Mouse (Mus musculus) Patski (cell line): ENCODE results near the gene Plpp6. TPM values are rescaled to one million over a fixed set of nuclear protein-coding genes. Genes with fewer than 3 reads are reported as not detected.

Experiments
- ATAC-seq: fragments of 100-300 bp; one replicate; pipeline ENCODE4 v1.8.0; 2021
- CTCF ChIA-PET: fragments of 350-600 bp; sonication (Branson Sonifier 250); formaldehyde crosslinking; loops from one replicate; lab custom pipeline; 2022; ENCODE audit warnings: inconsistent platforms; lab: Charles Lee
- POLR2A ChIA-PET: fragments of 350-600 bp; sonication (Branson Sonifier 250); formaldehyde crosslinking; loops from one replicate; lab custom pipeline; 2022; ENCODE audit warnings: antibody characterized with exemption, inconsistent platforms; lab: Charles Lee
- DNase-seq: peaks from one replicate; pipeline ENCODE4 v3.0.0-alpha.2; 2011; ENCODE audit warnings: low read depth, low spot score
- H3K27me3 ChIP-seq: fragments of 371-371 bp; one replicate; pipeline ENCODE4 v1.5.1; 2021
- CTCF ChIP-seq: fragments of 100-300 bp; IDR thresholded peaks from one replicate; pipeline ENCODE4 v1.5.1; 2021
- in situ Hi-C: fragments of 300-500 bp; cut with MboI; formaldehyde crosslinking; loops from 3 replicates; pipeline ENCODE4 v1.11.1; 2018; ENCODE audit warnings: low pct_unique_long_range_greater_than_20kb, mixed read lengths
- polyA plus RNA-seq: library from polyadenylated mRNA; unstranded; gene quantifications from one replicate; pipeline ENCODE4 v1.2.3, GENCODE M21; 2021

The Plpp6 gene
- 16.8 TPM for polyA plus RNA-seq

- TF ChIP-seq CTCF: peak; percentile 61
- ChIA-PET POLR2A (interaction anchor here (0.7 to 1.3 kb wide), 3 partner anchors 26 to 126 kb away, joined by 3 to 4 read pairs (median 4); no protein-coding TSS in a partner anchor), CTCF (interaction anchor here (1.0 to 1.7 kb wide), 3 partner anchors 16 to 392 kb away, joined by 3 to 4 read pairs (median 3); no protein-coding TSS in a partner anchor)
- DNase-seq (no peak), ATAC-seq (peak; percentile 88)
- in situ Hi-C loops: loop anchor here (10.0 kb wide), 1 partner anchor 531 kb away; no protein-coding TSS in a partner anchor
- H3K27me3 ChIP-seq: peaks cover 33% of the 10 kb centered on the region
These were observed at the start of gene Plpp6 for GRCm38 (mm10) chr19:28963842-28964551. Gene Plpp6 (plus strand): TSS chr19:28963953.

- POLR2A ChIA-PET: no interaction called here
- no peak for TF ChIP-seq CTCF
- DNase-seq (no peak), ATAC-seq (no peak)
- H3K27me3 ChIP-seq: peaks cover 43% of the 10 kb centered on the region
- in situ Hi-C loops: no loop called here
- CTCF ChIA-PET: no interaction called here
These were observed 49.2 kb upstream of the Plpp6 start for GRCm38 (mm10) chr19:28914598-28914997.

- POLR2A ChIA-PET: no interaction called here
- no peak for DNase-seq
- in situ Hi-C loops: no loop called here
- CTCF ChIA-PET: no interaction called here
- H3K27me3 ChIP-seq: peaks cover 45% of the 10 kb centered on the region
- no peak for TF ChIP-seq CTCF
- no peak for ATAC-seq
These were observed 48.0 kb upstream of the Plpp6 start for GRCm38 (mm10) chr19:28915602-28916250.

GRCm38 (mm10) chr19:28916492-28916891 is 47.3 kb upstream of the Plpp6 start:
- ATAC-seq (no peak), DNase-seq (no peak)
- no peak for TF ChIP-seq CTCF
- H3K27me3 ChIP-seq: peaks cover 40% of the 10 kb centered on the region
- ChIA-PET POLR2A (no interaction called here), CTCF (no interaction called here)
- in situ Hi-C loops: no loop called here

- ChIA-PET CTCF (no interaction called here), POLR2A (no interaction called here)
- ATAC-seq (no peak), DNase-seq (no peak)
- in situ Hi-C loops: no loop called here
- peaks cover 34% of the 10 kb centered on the region for H3K27me3 ChIP-seq
- TF ChIP-seq CTCF: no peak
These were observed 45.9 kb upstream of the Plpp6 start for GRCm38 (mm10) chr19:28917839-28918238.

- DNase-seq: no peak
- peaks cover 33% of the 10 kb centered on the region for H3K27me3 ChIP-seq
- in situ Hi-C loops: no loop called here
- POLR2A ChIA-PET: no interaction called here
- no peak for ATAC-seq
- CTCF ChIA-PET: interaction anchor here (0.5 kb wide), 1 partner anchor 51 kb away, joined by 3 read pairs; no protein-coding TSS in a partner anchor
- no peak for TF ChIP-seq CTCF
These were observed 37.4 kb upstream of the Plpp6 start for GRCm38 (mm10) chr19:28926366-28926765.

GRCm38 (mm10) chr19:28927396-28927795 is 36.4 kb upstream of the Plpp6 start:
- H3K27me3 ChIP-seq: peaks cover 40% of the 10 kb centered on the region
- ChIA-PET POLR2A (interaction anchor here (0.6 kb wide), 1 partner anchor 54 kb away, joined by 3 read pairs; no protein-coding TSS in a partner anchor), CTCF (no interaction called here)
- no peak for DNase-seq
- TF ChIP-seq CTCF: no peak
- in situ Hi-C loops: no loop called here
- ATAC-seq: no peak

GRCm38 (mm10) chr19:28929034-28929433 is 34.7 kb upstream of the Plpp6 start:
- POLR2A ChIA-PET: no interaction called here
- peaks cover 30% of the 10 kb centered on the region for H3K27me3 ChIP-seq
- CTCF ChIA-PET: no interaction called here
- peak; percentile 10 for TF ChIP-seq CTCF
- in situ Hi-C loops: no loop called here
- DNase-seq (no peak), ATAC-seq (no peak)

GRCm38 (mm10) chr19:28934897-28935296 is 28.9 kb upstream of the Plpp6 start:
- CTCF ChIA-PET: no interaction called here
- no peak for TF ChIP-seq CTCF
- in situ Hi-C loops: no loop called here
- DNase-seq: no peak
- no peak for ATAC-seq
- POLR2A ChIA-PET: no interaction called here
- H3K27me3 ChIP-seq: peaks cover 48% of the 10 kb centered on the region

GRCm38 (mm10) chr19:28940135-28940874 is 23.4 kb upstream of the Plpp6 start:
- ATAC-seq: no peak
- no peak for TF ChIP-seq CTCF
- no peak for DNase-seq
- in situ Hi-C loops: no loop called here
- H3K27me3 ChIP-seq: peaks cover 77% of the 10 kb centered on the region
- CTCF ChIA-PET: no interaction called here
- POLR2A ChIA-PET: no interaction called here
